39 mouse cellular contexts compared by ENCODE assay signal in genomic region chr8:94746832-94747231, GRCm38 (mm10). TPM values are rescaled to one million over a fixed set of nuclear protein-coding genes. Genes with fewer than 3 reads are reported as not detected.
"Had no signal": no experiment of that assay in that cellular context is flagged by ENCODE, and none has a peak within 500 bp of the region (broad histone marks: within the 10 kb centered on the region; RNA-seq: fewer than 3 reads in every experiment).

No protein-coding gene starts in this region.

- H3K9ac ChIP-seq: limb, embryonic 12.5 days; limb, embryonic 13.5 days; limb, embryonic 15.5 days; liver, embryonic 12.5 days; liver, embryonic 13.5 days; liver, embryonic 14.5 days; liver, embryonic 15.5 days; liver, postnatal 0 days; lung, embryonic 14.5 days; lung, embryonic 15.5 days; midbrain, embryonic 12.5 days; midbrain, embryonic 13.5 days; midbrain, embryonic 15.5 days; neural tube, embryonic 12.5 days had no signal

- DNase-seq: left cerebral cortex, postnatal 4 days; liver; liver, embryonic 13.5 days; liver, postnatal 0 days; lung, adult 18-20 months; lung, adult 2 months; lung, embryonic 14.5 days; lung, postnatal 10 days; lung, postnatal 14 days; lung, postnatal 36 days; lung, postnatal 4 days; midbrain, embryonic 14.5 days had no signal

- ATAC-seq: liver, embryonic 12.5 days; liver, postnatal 0 days; lung, postnatal 0 days; midbrain, embryonic 13.5 days; midbrain, embryonic 15.5 days; midbrain, embryonic 16.5 days had no signal

- H3K4me2 ChIP-seq: limb, embryonic 12.5 days; limb, embryonic 13.5 days; limb, embryonic 15.5 days; liver, embryonic 11.5 days; liver, embryonic 12.5 days; liver, embryonic 13.5 days; liver, embryonic 15.5 days; lung, embryonic 14.5 days; lung, embryonic 15.5 days; midbrain, embryonic 12.5 days; midbrain, embryonic 13.5 days; midbrain, embryonic 15.5 days; neural tube, embryonic 12.5 days had no signal

- H3K36me3 ChIP-seq: limb, embryonic 10.5 days; limb, embryonic 12.5 days; limb, embryonic 13.5 days; limb, embryonic 15.5 days; liver, embryonic 12.5 days; liver, embryonic 13.5 days; liver, embryonic 15.5 days; lung, embryonic 15.5 days; midbrain, embryonic 10.5 days; midbrain, embryonic 12.5 days; midbrain, embryonic 13.5 days; midbrain, embryonic 15.5 days; neural tube, embryonic 12.5 days had no signal

- H3K4me1 ChIP-seq: limb, embryonic 10.5 days; limb, embryonic 12.5 days; limb, embryonic 13.5 days; limb, embryonic 15.5 days; lung, embryonic 15.5 days; midbrain, embryonic 10.5 days; midbrain, embryonic 12.5 days; midbrain, embryonic 13.5 days; midbrain, embryonic 15.5 days; neural tube, embryonic 12.5 days had no signal

- H3K9me3 ChIP-seq: limb, embryonic 10.5 days; limb, embryonic 12.5 days; limb, embryonic 13.5 days; limb, embryonic 15.5 days; liver, embryonic 12.5 days; liver, embryonic 13.5 days; liver, embryonic 15.5 days; lung, embryonic 15.5 days; megakaryocyte, embryonic 14.5 days; midbrain, embryonic 10.5 days; midbrain, embryonic 12.5 days; midbrain, embryonic 13.5 days; midbrain, embryonic 15.5 days; neural tube, embryonic 12.5 days had no signal

- H3K4me3 ChIP-seq: limb, embryonic 10.5 days; limb, embryonic 12.5 days; limb, embryonic 13.5 days; limb, embryonic 15.5 days; liver, embryonic 12.5 days; liver, embryonic 13.5 days; liver, embryonic 15.5 days; lung, embryonic 15.5 days; megakaryocyte, embryonic 14.5 days; midbrain, embryonic 10.5 days; midbrain, embryonic 12.5 days; midbrain, embryonic 13.5 days; midbrain, embryonic 15.5 days; myocyte; neural tube, embryonic 12.5 days had no signal

- H3K27ac ChIP-seq: limb, embryonic 10.5 days; limb, embryonic 12.5 days; limb, embryonic 13.5 days; limb, embryonic 15.5 days; liver, embryonic 12.5 days; liver, embryonic 13.5 days; liver, embryonic 14.5 days; liver, embryonic 15.5 days; lung, embryonic 15.5 days; macrophage; midbrain, embryonic 10.5 days; midbrain, embryonic 12.5 days; midbrain, embryonic 13.5 days; midbrain, embryonic 15.5 days; neural tube, embryonic 12.5 days had no signal

- H3K27me3 ChIP-seq: limb, embryonic 12.5 days; limb, embryonic 13.5 days; limb, embryonic 15.5 days; lung, embryonic 15.5 days; midbrain, embryonic 12.5 days; midbrain, embryonic 13.5 days; midbrain, embryonic 15.5 days; neural tube, embryonic 12.5 days had no signal

RNA-seq across cellular contexts. Expression of gene Ccl22, which starts 1.4 kb away (rescaled TPM):
- total RNA-seq: left cerebral cortex, postnatal 14 days; left cerebral cortex, postnatal 4 days; megakaryocyte progenitor cell, adult 5-6 weeks; megakaryocyte, adult 5-6 weeks; megakaryocyte-erythroid progenitor cell, adult 5-6 weeks had no signal
- polyA plus RNA-seq: limb, embryonic 10.5 days; limb, embryonic 11.5 days; limb, embryonic 12.5 days; limb, embryonic 13.5 days; limb, embryonic 15.5 days; liver, embryonic 11.5 days; lung, embryonic 14.5 days; lung, embryonic 16.5 days; midbrain, embryonic 10.5 days; midbrain, embryonic 12.5 days; midbrain, embryonic 13.5 days; midbrain, embryonic 16.5 days; myocyte; neural tube, embryonic 11.5 days; neural tube, embryonic 12.5 days had no signal

RNA-seq across cellular contexts. Expression of gene Cx3cl1, which starts 25.0 kb away (rescaled TPM):
- total RNA-seq: megakaryocyte-erythroid progenitor cell, adult 5-6 weeks; monocyte, adult 5-6 weeks had no signal

RNA-seq across cellular contexts. Expression of gene Pllp, which starts 50.8 kb away (rescaled TPM):
- total RNA-seq: megakaryocyte progenitor cell, adult 5-6 weeks; megakaryocyte, adult 5-6 weeks; megakaryocyte-erythroid progenitor cell, adult 5-6 weeks; monocyte, adult 5-6 weeks had no signal
- polyA plus RNA-seq: limb, embryonic 10.5 days; macrophage had no signal
